Mouse (Mus musculus): ENCODE measurements around the gene Nosip. TPM values are rescaled to one million over a fixed set of nuclear protein-coding genes. Genes with fewer than 3 reads are reported as not detected.

Gene Nosip
- polyA plus RNA-seq, 1 experiment from 2014 or later = 65.9 TPM

- peaks cover 25% of the 10 kb centered on the region for H3K4me1 ChIP-seq (ENCODE audit: control insufficient read depth, insufficient read depth, low read length)
- no peak for DNase-seq
- no peaks in the 10 kb centered on the region for H3K27me3 ChIP-seq (ENCODE audit: control insufficient read depth, insufficient read depth, low read length)
- H3K36me3 ChIP-seq (ENCODE audit: control insufficient read depth, insufficient read depth, low read length) = no peaks in the 10 kb centered on the region
- 0 out of 2 replicates have a peak overlapping the region, but pooled peaks have one; percentile 28 for H3K27ac ChIP-seq (replicated peaks; ENCODE audit: low read depth, low read length)
- peak overlapping the region; percentile 54 for H3K4me3 ChIP-seq (replicated peaks; ENCODE audit: low read depth, low read length)
- H3K9me3 ChIP-seq (ENCODE audit: control insufficient read depth, low read length) = no peaks in the 10 kb centered on the region
- ATAC-seq (ENCODE audit: low FRiP score, low TSS enrichment) = no peak
- H3K9ac ChIP-seq (replicated peaks; ENCODE audit: low read length) = 0 out of 2 replicates have a peak overlapping the region, but pooled peaks have one; percentile 31
- 21% methylated on average over 11 of the region's 11 CpGs for WGBS
- peak overlapping the region; percentile 48 for H3K4me2 ChIP-seq (ENCODE audit: low read length)
These were observed 625 bp upstream of the Nosip start for GRCm38 (mm10) chr7:45061532-45062075.

- ATAC-seq (ENCODE audit: low FRiP score, low TSS enrichment) (no peak), DNase-seq (no peak)
- H3K4me3 ChIP-seq (replicated peaks; ENCODE audit: low read depth, low read length) = no peak overlapping the region
- WGBS = 76% methylated on average over 4 of the region's 4 CpGs
- no peak overlapping the region for H3K27ac ChIP-seq (replicated peaks; ENCODE audit: low read depth, low read length)
- no peaks in the 10 kb centered on the region for H3K27me3 ChIP-seq (ENCODE audit: control insufficient read depth, insufficient read depth, low read length)
- H3K4me1 ChIP-seq (ENCODE audit: control insufficient read depth, insufficient read depth, low read length) = no peaks in the 10 kb centered on the region
- H3K9me3 ChIP-seq (ENCODE audit: control insufficient read depth, low read length) = no peaks in the 10 kb centered on the region
- no peak overlapping the region for H3K4me2 ChIP-seq (ENCODE audit: low read length)
- H3K9ac ChIP-seq (replicated peaks; ENCODE audit: low read length) = no peak overlapping the region
- H3K36me3 ChIP-seq (ENCODE audit: control insufficient read depth, insufficient read depth, low read length) = no peaks in the 10 kb centered on the region
These were observed 5.2 kb downstream of the Nosip start for GRCm38 (mm10) chr7:45067190-45067999.

- H3K27ac ChIP-seq (replicated peaks; ENCODE audit: low read depth, low read length) = no peak overlapping the region
- H3K9me3 ChIP-seq (ENCODE audit: control insufficient read depth, low read length) = no peaks in the 10 kb centered on the region
- H3K27me3 ChIP-seq (ENCODE audit: control insufficient read depth, insufficient read depth, low read length) = no peaks in the 10 kb centered on the region
- H3K36me3 ChIP-seq (ENCODE audit: control insufficient read depth, insufficient read depth, low read length) = no peaks in the 10 kb centered on the region
- WGBS = 26% methylated on average over 5 of the region's 5 CpGs
- no peak for ATAC-seq (ENCODE audit: low FRiP score, low TSS enrichment)
- DNase-seq = peak; percentile 49
- H3K9ac ChIP-seq (replicated peaks; ENCODE audit: low read length) = no peak overlapping the region
- H3K4me1 ChIP-seq (ENCODE audit: control insufficient read depth, insufficient read depth, low read length) = no peaks in the 10 kb centered on the region
- no peak overlapping the region for H3K4me3 ChIP-seq (replicated peaks; ENCODE audit: low read depth, low read length)
- H3K4me2 ChIP-seq (ENCODE audit: low read length) = no peak overlapping the region
These were observed 5.7 kb downstream of the Nosip start for GRCm38 (mm10) chr7:45068000-45068318.

GRCm38 (mm10) chr7:45069671-45070070, 7.4 kb downstream of the Nosip start:
- Histone ChIP-seq H3K4me1 (ENCODE audit: control insufficient read depth, insufficient read depth, low read length) (no peaks in the 10 kb centered on the region), H3K27ac (replicated peaks; ENCODE audit: low read depth, low read length) (no peak overlapping the region), H3K27me3 (ENCODE audit: control insufficient read depth, insufficient read depth, low read length) (no peaks in the 10 kb centered on the region), H3K36me3 (ENCODE audit: control insufficient read depth, insufficient read depth, low read length) (peaks cover 1% of the 10 kb centered on the region; the same call in 1 of the 2 replicates), H3K4me2 (ENCODE audit: low read length) (no peak overlapping the region), H3K9me3 (ENCODE audit: control insufficient read depth, low read length) (no peaks in the 10 kb centered on the region), H3K9ac (replicated peaks; ENCODE audit: low read length) (no peak overlapping the region), H3K4me3 (replicated peaks; ENCODE audit: low read depth, low read length) (no peak overlapping the region)
- no peak for DNase-seq
- WGBS = 96% methylated on average over 2 of the region's 2 CpGs
- no peak for ATAC-seq (ENCODE audit: low FRiP score, low TSS enrichment)

- Histone ChIP-seq H3K27ac (replicated peaks; ENCODE audit: low read depth, low read length) (no peak overlapping the region), H3K9me3 (ENCODE audit: control insufficient read depth, low read length) (no peaks in the 10 kb centered on the region), H3K4me1 (ENCODE audit: control insufficient read depth, insufficient read depth, low read length) (no peaks in the 10 kb centered on the region), H3K36me3 (ENCODE audit: control insufficient read depth, insufficient read depth, low read length) (peaks cover 26% of the 10 kb centered on the region), H3K9ac (replicated peaks; ENCODE audit: low read length) (no peak overlapping the region), H3K4me3 (replicated peaks; ENCODE audit: low read depth, low read length) (no peak overlapping the region), H3K27me3 (ENCODE audit: control insufficient read depth, insufficient read depth, low read length) (no peaks in the 10 kb centered on the region), H3K4me2 (ENCODE audit: low read length) (no peak overlapping the region)
- ATAC-seq (ENCODE audit: low FRiP score, low TSS enrichment) = no peak
- no peak for DNase-seq
- WGBS = 76% methylated on average over 2 of the region's 2 CpGs
These were observed 10.0 kb downstream of the Nosip start for GRCm38 (mm10) chr7:45072230-45072629.

DNA sequence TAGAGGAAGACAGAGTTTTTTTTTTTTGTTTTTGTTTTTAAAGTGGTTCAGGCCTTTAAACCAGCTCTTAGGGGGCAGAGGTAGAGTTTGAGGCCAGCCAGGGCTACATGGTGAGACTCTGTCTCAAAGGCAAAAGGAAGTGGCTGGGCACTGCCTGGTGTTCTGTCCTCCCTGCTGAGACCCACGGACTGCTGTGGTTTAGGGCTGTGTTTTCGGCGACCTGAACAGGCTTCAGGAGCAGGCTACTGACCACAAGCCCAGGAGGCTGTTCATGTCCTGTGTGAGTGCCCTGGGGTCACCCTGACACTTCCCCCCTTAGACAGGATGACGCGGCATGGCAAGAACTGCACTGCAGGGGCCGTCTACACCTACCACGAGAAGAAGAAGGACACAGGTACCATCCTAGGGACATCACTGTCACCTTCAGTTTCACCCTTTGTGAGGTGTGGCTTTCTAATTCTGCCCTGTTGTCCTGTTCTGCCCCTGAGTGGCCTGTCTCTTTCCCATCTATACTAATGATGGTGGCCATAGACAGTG, 11.0 kb downstream of the Nosip start:
- H3K4me1 ChIP-seq (ENCODE audit: control insufficient read depth, insufficient read depth, low read length) = no peaks in the 10 kb centered on the region
- H3K9me3 ChIP-seq (ENCODE audit: control insufficient read depth, low read length) = no peaks in the 10 kb centered on the region
- 87% methylated on average over 7 of the region's 7 CpGs for WGBS
- H3K4me3 ChIP-seq (replicated peaks; ENCODE audit: low read depth, low read length) = no peak overlapping the region
- no peak for ATAC-seq (ENCODE audit: low FRiP score, low TSS enrichment)
- no peak overlapping the region for H3K9ac ChIP-seq (replicated peaks; ENCODE audit: low read length)
- no peak overlapping the region for H3K27ac ChIP-seq (replicated peaks; ENCODE audit: low read depth, low read length)
- no peaks in the 10 kb centered on the region for H3K27me3 ChIP-seq (ENCODE audit: control insufficient read depth, insufficient read depth, low read length)
- H3K36me3 ChIP-seq (ENCODE audit: control insufficient read depth, insufficient read depth, low read length) = peaks cover 33% of the 10 kb centered on the region
- no peak for DNase-seq
- no peak overlapping the region for H3K4me2 ChIP-seq (ENCODE audit: low read length)

GRCm38 (mm10) chr7:45073949-45074348, 11.7 kb downstream of the Nosip start:
- peaks cover 33% of the 10 kb centered on the region for H3K36me3 ChIP-seq (ENCODE audit: control insufficient read depth, insufficient read depth, low read length)
- DNase-seq (no peak), ATAC-seq (ENCODE audit: low FRiP score, low TSS enrichment) (no peak)
- H3K27me3 ChIP-seq (ENCODE audit: control insufficient read depth, insufficient read depth, low read length) = no peaks in the 10 kb centered on the region
- no peak overlapping the region for H3K4me2 ChIP-seq (ENCODE audit: low read length)
- no peaks in the 10 kb centered on the region for H3K9me3 ChIP-seq (ENCODE audit: control insufficient read depth, low read length)
- H3K27ac ChIP-seq (replicated peaks; ENCODE audit: low read depth, low read length) = no peak overlapping the region
- no peaks in the 10 kb centered on the region for H3K4me1 ChIP-seq (ENCODE audit: control insufficient read depth, insufficient read depth, low read length)
- no peak overlapping the region for H3K4me3 ChIP-seq (replicated peaks; ENCODE audit: low read depth, low read length)
- no peak overlapping the region for H3K9ac ChIP-seq (replicated peaks; ENCODE audit: low read length)
- 87% methylated on average over 12 of the region's 12 CpGs for WGBS

DNA sequence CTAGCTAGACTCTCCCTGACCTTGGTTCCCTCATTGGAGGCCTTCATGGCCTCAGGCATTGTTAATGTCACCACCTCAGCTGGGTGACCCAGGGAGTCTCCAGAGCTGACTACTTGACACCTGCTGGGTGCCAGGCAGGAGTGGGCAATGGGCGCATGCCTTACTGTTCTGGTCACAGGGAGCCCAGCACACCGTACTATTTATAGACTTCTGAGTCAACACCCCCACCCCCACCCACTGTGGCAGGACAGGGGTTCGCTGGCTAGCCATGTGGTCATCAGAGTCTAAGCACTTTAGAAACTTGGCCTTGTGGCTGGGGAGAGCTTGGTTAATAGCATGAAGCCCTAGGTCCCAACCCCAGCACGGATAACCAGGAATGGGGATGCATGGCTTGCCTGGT, 13.2 kb downstream of the Nosip start:
- no peak overlapping the region for H3K4me3 ChIP-seq (replicated peaks; ENCODE audit: low read depth, low read length)
- no peaks in the 10 kb centered on the region for H3K9me3 ChIP-seq (ENCODE audit: control insufficient read depth, low read length)
- H3K27me3 ChIP-seq (ENCODE audit: control insufficient read depth, insufficient read depth, low read length) = no peaks in the 10 kb centered on the region
- no peak overlapping the region for H3K27ac ChIP-seq (replicated peaks; ENCODE audit: low read depth, low read length)
- no peak for ATAC-seq (ENCODE audit: low FRiP score, low TSS enrichment)
- H3K4me2 ChIP-seq (ENCODE audit: low read length) = no peak overlapping the region
- peaks cover 33% of the 10 kb centered on the region for H3K36me3 ChIP-seq (ENCODE audit: control insufficient read depth, insufficient read depth, low read length)
- no peaks in the 10 kb centered on the region for H3K4me1 ChIP-seq (ENCODE audit: control insufficient read depth, insufficient read depth, low read length)
- H3K9ac ChIP-seq (replicated peaks; ENCODE audit: low read length) = no peak overlapping the region
- WGBS = 89% methylated on average over 4 of the region's 4 CpGs
- no peak for DNase-seq

- Histone ChIP-seq H3K27ac (replicated peaks; ENCODE audit: low read depth, low read length) (no peak overlapping the region), H3K4me1 (ENCODE audit: control insufficient read depth, insufficient read depth, low read length) (no peaks in the 10 kb centered on the region), H3K36me3 (ENCODE audit: control insufficient read depth, insufficient read depth, low read length) (peaks cover 33% of the 10 kb centered on the region), H3K27me3 (ENCODE audit: control insufficient read depth, insufficient read depth, low read length) (no peaks in the 10 kb centered on the region), H3K9ac (replicated peaks; ENCODE audit: low read length) (no peak overlapping the region), H3K4me2 (ENCODE audit: low read length) (no peak overlapping the region), H3K9me3 (ENCODE audit: control insufficient read depth, low read length) (no peaks in the 10 kb centered on the region), H3K4me3 (replicated peaks; ENCODE audit: low read depth, low read length) (no peak overlapping the region)
- WGBS = 92% methylated on average over 30 of the region's 30 CpGs
- no peak for DNase-seq
- ATAC-seq (ENCODE audit: low FRiP score, low TSS enrichment) = no peak
These were observed 14.3 kb downstream of the Nosip start for GRCm38 (mm10) chr7:45076501-45076900.
